Mouse (Mus musculus) CH12.LX (cell line): Measurements from ENCODE around the gene Tgfbr3.

Experiments used
- BHLHE40 ChIP-seq: IDR thresholded peaks from 2 replicates; pipeline ENCODE4 v1.6.1; 2011; ENCODE audit warnings: mild to moderate bottlenecking, low read depth, low read length, improper control_type of control experiment
- CHD2 ChIP-seq: IDR thresholded peaks from 2 replicates; pipeline ENCODE4 v1.6.1; 2011; ENCODE audit warnings: low read length, improper control_type of control experiment
- CTCF ChIP-seq, 2 experiments: IDR thresholded peaks in 1 of 2; conservative IDR thresholded peaks in 1 of 2; 2 replicates each; pipeline ENCODE4 v1.5.1; 2011 to 2012; ENCODE audit warnings: low read depth in 2 of 2, low read length in 2 of 2, improper control_type of control experiment in 1 of 2, inconsistent platforms in 1 of 2, mild to moderate bottlenecking in 1 of 2, moderate library complexity in 1 of 2
- EP300 ChIP-seq: IDR thresholded peaks from 2 replicates; pipeline ENCODE4 v1.6.1; 2011; ENCODE audit warnings: low read length, improper control_type of control experiment
- ETS1 ChIP-seq: conservative IDR thresholded peaks from 2 replicates; pipeline ENCODE4 v1.6.1; 2012; ENCODE audit warnings: low read depth, mild to moderate bottlenecking, inconsistent platforms, low read length, improper control_type of control experiment, moderate library complexity
- GABPA ChIP-seq: IDR thresholded peaks from 2 replicates; pipeline ENCODE4 v1.6.1; 2012; ENCODE audit warnings: low read depth, low read length, improper control_type of control experiment, inconsistent platforms; ENCODE audit not compliant: insufficient replicate concordance
- IRF4 ChIP-seq: IDR thresholded peaks from 2 replicates; pipeline ENCODE4 v1.6.1; 2014; ENCODE audit warnings: low read depth, mild to moderate bottlenecking, inconsistent platforms, low read length, improper control_type of control experiment
- KAT2A ChIP-seq: IDR thresholded peaks from 2 replicates; pipeline ENCODE4 v1.6.1; 2012; ENCODE audit warnings: low read length, improper control_type of control experiment, inconsistent platforms; ENCODE audit not compliant: insufficient replicate concordance
- MAX ChIP-seq: IDR thresholded peaks from 2 replicates; pipeline ENCODE4 v1.6.1; 2011; ENCODE audit warnings: low read length, improper control_type of control experiment
- MAZ ChIP-seq: IDR thresholded peaks from 2 replicates; pipeline ENCODE4 v1.6.1; 2012; ENCODE audit warnings: low read depth, mild to moderate bottlenecking, inconsistent platforms, low read length, improper control_type of control experiment, moderate library complexity
- POLR2A ChIP-seq: IDR thresholded peaks from 2 replicates; pipeline ENCODE4 v1.6.1; 2011; ENCODE audit warnings: low read depth, mild to moderate bottlenecking, improper control_type of control experiment, low read length
- RCOR1 ChIP-seq: conservative IDR thresholded peaks from 2 replicates; pipeline ENCODE4 v1.6.1; 2012; ENCODE audit warnings: low read depth, mild to moderate bottlenecking, inconsistent platforms, low read length, improper control_type of control experiment

- TF ChIP-seq MAX, result no peak
- TF ChIP-seq CTCF (conservative IDR thresholded peaks at IDR 0.05 in 1 of 2, IDR thresholded peaks at IDR 0.05 in 1 of 2; ENCODE audit: low read depth in 2 of 2, low read length in 2 of 2), result no peak
- no peak for TF ChIP-seq EP300
- no peak for TF ChIP-seq KAT2A
- no peak for TF ChIP-seq GABPA
- TF ChIP-seq ETS1, result no peak
- no peak for TF ChIP-seq MAZ
- no peak for TF ChIP-seq POLR2A
- TF ChIP-seq RCOR1, result no peak
- TF ChIP-seq IRF4, result no peak
- no peak for TF ChIP-seq BHLHE40
- TF ChIP-seq CHD2, result no peak
These were observed 162.9 kb downstream of the Tgfbr3 start for GRCm38 (mm10) chr5:107126561-107126960.
